Mouse (Mus musculus) liver, adult 2 months (tissue): ENCODE results near the gene Wwox.

ENCODE experiments used
- CTCF ChIP-seq: fragments of 200-500 bp; IDR thresholded peaks from 2 replicates; pipeline ENCODE4 v1.5.1; 2011; ENCODE audit warnings: low read depth, low read length, control low read depth
- POLR2A ChIP-seq: fragments of 200-500 bp; IDR thresholded peaks from 2 replicates; pipeline ENCODE4 v1.6.1; 2011; ENCODE audit warnings: low read length, control low read depth; ENCODE audit not compliant: insufficient read depth; ENCODE audit errors: extremely low read depth

- TF ChIP-seq POLR2A (no peak), CTCF (no peak)
Observed at GRCm38 (mm10) chr8:115259806-115260205, 820.4 kb downstream of the Wwox start.
